Mouse (Mus musculus): ENCODE measurements around the gene Tmem106a. TPM values are rescaled to one million over a fixed set of nuclear protein-coding genes. Genes with fewer than 3 reads are reported as not detected.
"Not testable (repeated sequence)": the region's sequence is repeated elsewhere in the genome, so short reads cannot be mapped to it uniquely, and the experiment has no call there.

Gene Tmem106a
- polyA plus RNA-seq, 2 experiments: 3.8 to 9.3 TPM

GRCm38 (mm10) chr11:101616948-101617767 is 35.1 kb downstream of the Tmem106a start:
- DNase-seq (ENCODE audit: low spot score): no peak
- Histone ChIP-seq H3K36me3 (ENCODE audit: control insufficient read depth, insufficient read depth, low read length) (no peaks in the 10 kb centered on the region), H3K27ac (replicated peaks; ENCODE audit: low read depth, low read length) (no peak overlapping the region), H3K9ac (ENCODE audit: low read depth, low read length, severe bottlenecking) (no peak overlapping the region), H3K4me3 (replicated peaks; ENCODE audit: low read length) (no peak overlapping the region), H3K4me2 (replicated peaks; ENCODE audit: low read depth, low read length, severe bottlenecking) (0 out of 2 replicates have a peak overlapping the region, but pooled peaks have one; percentile 23), H3K4me1 (ENCODE audit: control insufficient read depth, insufficient read depth, low read length) (peaks cover 13% of the 10 kb centered on the region; the same call in 1 of the 2 replicates), H3K9me3 (ENCODE audit: control insufficient read depth, low read length) (no peaks in the 10 kb centered on the region), H3K27me3 (ENCODE audit: control insufficient read depth, insufficient read depth, low read length) (no peaks in the 10 kb centered on the region)
- no peak for TF ChIP-seq POLR2A (IDR thresholded peaks at IDR 0.05; ENCODE audit: borderline replicate concordance, extremely low read depth, insufficient read depth, insufficient read length)
- WGBS: 19% methylated on average over 18 of the region's 18 CpGs
- ATAC-seq (ENCODE audit: low FRiP score, low read depth): no peak

GRCm38 (mm10) chr11:101617849-101618248 is 35.8 kb downstream of the Tmem106a start:
- ATAC-seq (ENCODE audit: low FRiP score, low read depth) (peak; percentile 70; the same call in 1 of the 2 replicates), DNase-seq (ENCODE audit: low spot score) (peak; percentile 64)
- no peak overlapping the region for H3K4me3 ChIP-seq (replicated peaks; ENCODE audit: low read length)

GRCm38 (mm10) chr11:101618596-101618995 is 36.6 kb downstream of the Tmem106a start:
- Histone ChIP-seq H3K4me2 (replicated peaks; ENCODE audit: low read depth, low read length, severe bottlenecking) (no peak overlapping the region), H3K27ac (replicated peaks; ENCODE audit: low read depth, low read length) (no peak overlapping the region), H3K36me3 (ENCODE audit: control insufficient read depth, insufficient read depth, low read length) (no peaks in the 10 kb centered on the region), H3K9me3 (ENCODE audit: control insufficient read depth, low read length) (no peaks in the 10 kb centered on the region), H3K4me1 (ENCODE audit: control insufficient read depth, insufficient read depth, low read length) (peaks cover 13% of the 10 kb centered on the region; the same call in 1 of the 2 replicates), H3K9ac (ENCODE audit: low read depth, low read length, severe bottlenecking) (no peak overlapping the region), H3K4me3 (replicated peaks; ENCODE audit: low read length) (no peak overlapping the region), H3K27me3 (ENCODE audit: control insufficient read depth, insufficient read depth, low read length) (no peaks in the 10 kb centered on the region)
- no peak for TF ChIP-seq POLR2A (IDR thresholded peaks at IDR 0.05; ENCODE audit: borderline replicate concordance, extremely low read depth, insufficient read depth, insufficient read length)
- ATAC-seq (ENCODE audit: low FRiP score, low read depth): no peak
- DNase-seq (ENCODE audit: low spot score): no peak
- WGBS: 83% methylated on average over 3 of the region's 3 CpGs

More at GRCm38 (mm10) chr11:101617849-101618248, 35.8 kb downstream of the Tmem106a start:
- TF ChIP-seq POLR2A (IDR thresholded peaks at IDR 0.05; ENCODE audit: borderline replicate concordance, extremely low read depth, insufficient read depth, insufficient read length): no peak
- no peaks in the 10 kb centered on the region for H3K27me3 ChIP-seq (ENCODE audit: control insufficient read depth, insufficient read depth, low read length)
- no peaks in the 10 kb centered on the region for H3K9me3 ChIP-seq (ENCODE audit: control insufficient read depth, low read length)
- no peak overlapping the region for H3K9ac ChIP-seq (ENCODE audit: low read depth, low read length, severe bottlenecking)
- H3K4me2 ChIP-seq (replicated peaks; ENCODE audit: low read depth, low read length, severe bottlenecking): peak overlapping the region; percentile 23; the same call in 1 of the 2 replicates
- H3K27ac ChIP-seq (replicated peaks; ENCODE audit: low read depth, low read length): no peak overlapping the region
- no peaks in the 10 kb centered on the region for H3K36me3 ChIP-seq (ENCODE audit: control insufficient read depth, insufficient read depth, low read length)
- 14% methylated on average over 7 of the region's 8 CpGs for WGBS
- peaks cover 13% of the 10 kb centered on the region; the same call in 1 of the 2 replicates for H3K4me1 ChIP-seq (ENCODE audit: control insufficient read depth, insufficient read depth, low read length)

GRCm38 (mm10) chr11:101620022-101620655 is 38.1 kb downstream of the Tmem106a start:
- H3K9ac ChIP-seq (ENCODE audit: low read depth, low read length, severe bottlenecking); ATAC-seq (ENCODE audit: low FRiP score, low read depth); H3K27ac ChIP-seq (replicated peaks; ENCODE audit: low read depth, low read length); H3K9me3 ChIP-seq (ENCODE audit: control insufficient read depth, low read length); H3K27me3 ChIP-seq (ENCODE audit: control insufficient read depth, insufficient read depth, low read length); H3K4me3 ChIP-seq (replicated peaks; ENCODE audit: low read length); DNase-seq (ENCODE audit: low spot score); H3K4me2 ChIP-seq (replicated peaks; ENCODE audit: low read depth, low read length, severe bottlenecking); H3K36me3 ChIP-seq (ENCODE audit: control insufficient read depth, insufficient read depth, low read length): not testable (repeated sequence)
- H3K4me1 ChIP-seq (ENCODE audit: control insufficient read depth, insufficient read depth, low read length): peaks cover 13% of the 10 kb centered on the region; the same call in 1 of the 2 replicates
- whole genome bisulfite sequencing: 79% methylated on average over 10 of the region's 11 CpGs

GRCm38 (mm10) chr11:101626649-101626994 is 44.6 kb downstream of the Tmem106a start:
- peak overlapping the region; percentile 70 for H3K4me2 ChIP-seq (replicated peaks; ENCODE audit: low read depth, low read length, severe bottlenecking)
- TF ChIP-seq POLR2A (IDR thresholded peaks at IDR 0.05; ENCODE audit: borderline replicate concordance, extremely low read depth, insufficient read depth, insufficient read length): no peak
- WGBS: 5% methylated on average over 8 of the region's 8 CpGs
- no peaks in the 10 kb centered on the region for H3K4me1 ChIP-seq (ENCODE audit: control insufficient read depth, insufficient read depth, low read length)
- no peaks in the 10 kb centered on the region for H3K9me3 ChIP-seq (ENCODE audit: control insufficient read depth, low read length)
- DNase-seq (ENCODE audit: low spot score) (no peak), ATAC-seq (ENCODE audit: low FRiP score, low read depth) (peak; percentile 6; the same call in 1 of the 2 replicates)
- peak overlapping the region; percentile 99 for H3K27ac ChIP-seq (replicated peaks; ENCODE audit: low read depth, low read length)
- peak overlapping the region; percentile 56 for H3K4me3 ChIP-seq (replicated peaks; ENCODE audit: low read length)
- peak overlapping the region; percentile 66 for H3K9ac ChIP-seq (ENCODE audit: low read depth, low read length, severe bottlenecking)
- peaks cover 4% of the 10 kb centered on the region; the same call in 1 of the 2 replicates for H3K36me3 ChIP-seq (ENCODE audit: control insufficient read depth, insufficient read depth, low read length)
- H3K27me3 ChIP-seq (ENCODE audit: control insufficient read depth, insufficient read depth, low read length): no peaks in the 10 kb centered on the region
